ENCODE assay signal across 9 mouse cellular contexts in genomic region chr5:120674229-120675145, GRCm38 (mm10). TPM values are rescaled to one million over a fixed set of nuclear protein-coding genes. Genes with fewer than 3 reads are reported as not detected.
A peak's percentile ranks its signal among the peaks of the same experiment; 100 is the strongest.
DNase-seq lines count a peak whose midpoint lies in the region; ATAC-seq lines count a peak whose summit lies in the region.
"Had no signal": no experiment of that assay in that cellular context is flagged by ENCODE, and none has a peak within 500 bp of the region (broad histone marks: within the 10 kb centered on the region; RNA-seq: fewer than 3 reads in every experiment).

No protein-coding gene starts in this region.

- DNase-seq in kidney, adult 8-10 months = no peak
- peak; percentile 98 for DNase-seq in R1 (ENCODE audit: low read depth, low spot score)
- peak; percentile 42 for DNase-seq in hindbrain, embryonic 14.5 days (ENCODE audit: low spot score)
- DNase-seq in retina, embryonic 14.5 days (ENCODE audit: low spot score) = peak; percentile 74
- DNase-seq in urinary bladder, adult 18-20 months (ENCODE audit: low spot score in 2 of 2) = no peak
- DNase-seq in cerebellum, adult 9-11 months = no peak
- DNase-seq in heart, adult 9 months (ENCODE audit: low spot score in 2 of 2) = no peak

- no peaks in the 10 kb centered on the region for H3K9me3 ChIP-seq in kidney, embryonic 14.5 days (ENCODE audit: control insufficient read depth, low read length)
- no peaks in the 10 kb centered on the region for H3K9me3 ChIP-seq in hindbrain, embryonic 14.5 days (ENCODE audit: control insufficient read depth, low read length)

- no peak overlapping the region for H3K9ac ChIP-seq in kidney, embryonic 14.5 days (ENCODE audit: low read depth, low read length)
- H3K9ac ChIP-seq in hindbrain, embryonic 14.5 days = no peak overlapping the region

- 34% methylated on average over 21 of the region's 21 CpGs for WGBS in kidney, embryonic 14.5 days
- WGBS in hindbrain, embryonic 14.5 days = 26% methylated on average over 21 of the region's 21 CpGs

- H3K27me3 ChIP-seq in kidney, embryonic 14.5 days (ENCODE audit: control insufficient read depth, insufficient read depth, low read length) = peaks cover 2% of the 10 kb centered on the region; the same call in 1 of the 2 replicates
- no peaks in the 10 kb centered on the region for H3K27me3 ChIP-seq in hindbrain, embryonic 14.5 days (ENCODE audit: control insufficient read depth, insufficient read depth, low read length)
- H3K27me3 ChIP-seq: CH12.LX had no signal

- peak; percentile 43 for ATAC-seq in kidney, embryonic 14.5 days (ENCODE audit: low FRiP score, low TSS enrichment)
- ATAC-seq in hindbrain, embryonic 14.5 days (ENCODE audit: low FRiP score) = 0 out of 2 replicates have a peak, but pooled peaks have one; percentile 19

- peaks cover 5% of the 10 kb centered on the region; the same call in 1 of the 2 replicates for H3K4me1 ChIP-seq in kidney, embryonic 14.5 days (ENCODE audit: control insufficient read depth, insufficient read depth, low read length)
- H3K4me1 ChIP-seq in hindbrain, embryonic 14.5 days (replicated peaks; ENCODE audit: control insufficient read depth, insufficient read depth, low read length) = peaks cover 3% of the 10 kb centered on the region; the same call in 1 of the 2 replicates

- H3K36me3 ChIP-seq in kidney, embryonic 14.5 days (ENCODE audit: control insufficient read depth, insufficient read depth, low read length) = no peaks in the 10 kb centered on the region
- no peaks in the 10 kb centered on the region for H3K36me3 ChIP-seq in hindbrain, embryonic 14.5 days (replicated peaks; ENCODE audit: control insufficient read depth, insufficient read depth)

- no peak overlapping the region for H3K4me3 ChIP-seq in kidney, embryonic 14.5 days (ENCODE audit: low read length)
- H3K4me3 ChIP-seq in hindbrain, embryonic 14.5 days (replicated peaks; ENCODE audit: low read length) = no peak overlapping the region

- H3K27ac ChIP-seq in kidney, embryonic 14.5 days (ENCODE audit: low read depth, low read length) = no peak overlapping the region
- no peak overlapping the region for H3K27ac ChIP-seq in hindbrain, embryonic 14.5 days

- H3K4me2 ChIP-seq in kidney, embryonic 14.5 days (replicated peaks; ENCODE audit: low read depth, low read length) = peak overlapping the region; percentile 2; the same call in 1 of the 2 replicates
- peak overlapping the region; percentile 13; the same call in 1 of the 2 replicates for H3K4me2 ChIP-seq in hindbrain, embryonic 14.5 days (replicated peaks)

RNA-seq across cellular contexts. Expression of gene Rasal1, which starts 25.9 kb away (rescaled TPM):
- 0.23 and 0.31 TPM in 2 replicates for polyA plus RNA-seq in kidney, embryonic 14.5 days (2014; fragmentation: Nextera tagmentation; extraction: Ambion mirVana)
- 0.31 and 0.74 TPM in 2 replicates for polyA plus RNA-seq in hindbrain, embryonic 14.5 days (2014; fragmentation: Nextera tagmentation; extraction: Ambion mirVana)

RNA-seq across cellular contexts. Expression of gene Dtx1, which starts 37.2 kb away (rescaled TPM):
- polyA plus RNA-seq in kidney, embryonic 14.5 days (2014; fragmentation: Nextera tagmentation; extraction: Ambion mirVana) = 7.3 and 10.1 TPM in 2 replicates
- polyA plus RNA-seq in hindbrain, embryonic 14.5 days (2014; fragmentation: Nextera tagmentation; extraction: Ambion mirVana) = 53.9 and 64.1 TPM in 2 replicates

RNA-seq across cellular contexts. Expression of gene Cfap73, which starts 40.5 kb away (rescaled TPM):
- not detected in 2 replicates for polyA plus RNA-seq in kidney, embryonic 14.5 days (2014; fragmentation: Nextera tagmentation; extraction: Ambion mirVana)
- polyA plus RNA-seq in hindbrain, embryonic 14.5 days (2014; fragmentation: Nextera tagmentation; extraction: Ambion mirVana) = 0.53 and 1.1 TPM in 2 replicates

Comparison
In these comparisons a context has a peak if more than half of its experiments do, and no peak if none do; other contexts are left out.
1. DNase-seq: peak in R1 (single experiment), hindbrain, embryonic 14.5 days (single experiment) and retina, embryonic 14.5 days (single experiment); none in kidney, adult 8-10 months (0 of 2), urinary bladder, adult 18-20 months (0 of 2), cerebellum, adult 9-11 months (single experiment) and heart, adult 9 months (0 of 2).